Mouse (Mus musculus) stomach, postnatal 0 days (tissue): Measurements from ENCODE around the gene Dennd4b.

Source experiments
- CTCF ChIP-seq: IDR thresholded peaks from 2 replicates; pipeline ENCODE4 v1.5.1; 2016; ENCODE audit warnings: antibody characterized with exemption, low read depth, mild to moderate bottlenecking, moderate library complexity
- EP300 ChIP-seq: optimal IDR thresholded peaks from 2 replicates; pipeline ENCODE3; 2016; ENCODE audit warnings: antibody characterized with exemption

DNA sequence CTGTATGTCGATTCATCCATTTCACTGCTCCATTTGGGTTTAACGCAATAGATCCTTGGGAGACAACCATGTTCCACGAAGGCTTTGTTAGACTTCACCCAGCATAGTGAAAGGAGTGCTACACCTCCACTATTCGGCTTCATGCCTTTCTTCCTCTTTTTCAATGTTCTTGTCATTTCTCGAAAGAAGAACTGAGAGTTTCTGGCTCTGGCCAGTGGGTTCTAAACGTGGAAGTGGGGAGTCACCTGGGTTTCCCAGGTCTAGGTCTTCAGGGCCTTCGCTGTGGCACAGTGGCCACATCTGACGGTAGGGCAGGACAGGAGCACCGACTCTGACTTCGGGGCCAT lies 325 bp upstream of the Dennd4b start:
- TF ChIP-seq CTCF (no peak), EP300 (no peak)
